Mouse (Mus musculus) embryonic fibroblast, embryonic 13.5 days (primary cell): ENCODE results near the gene Btbd2.

ENCODE experiments used
- CTCF ChIP-seq: IDR thresholded peaks from 2 replicates; pipeline ENCODE4 v1.5.1; 2011; ENCODE audit warnings: mild to moderate bottlenecking, control low read depth, low read length, moderate library complexity, borderline replicate concordance; ENCODE audit not compliant: insufficient read depth
- POLR2A ChIP-seq: IDR thresholded peaks from 2 replicates; pipeline ENCODE4 v1.6.1; 2011; ENCODE audit warnings: low read depth, mild to moderate bottlenecking, control low read depth, low read length, moderate library complexity

DNA sequence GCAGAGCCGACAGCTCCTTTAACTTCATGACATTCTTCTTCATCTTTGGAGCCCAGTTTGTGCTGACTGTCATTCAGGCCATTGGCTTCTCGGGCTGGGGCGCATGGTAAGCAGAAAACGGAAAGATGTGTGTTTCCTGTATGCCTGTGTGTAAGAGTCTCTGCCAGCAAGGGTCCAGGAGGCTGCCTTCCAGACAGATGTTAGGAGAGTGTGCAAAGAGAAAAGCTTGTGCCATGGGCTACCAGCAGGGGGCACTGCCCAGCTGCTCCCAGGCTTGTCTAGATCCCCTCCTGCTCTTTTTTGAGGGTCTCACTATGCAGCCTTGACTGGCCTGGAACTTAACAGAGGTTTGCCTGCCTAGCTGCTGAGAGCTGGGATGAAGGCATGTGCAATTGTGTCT, 45.8 kb downstream of the Btbd2 start:
- TF ChIP-seq CTCF: 0 out of 2 replicates have a peak, but pooled peaks have one; percentile 27
- TF ChIP-seq POLR2A: no peak
